Mouse (Mus musculus): ENCODE data around the gene A030014E15Rik. TPM values are rescaled to one million over a fixed set of nuclear protein-coding genes. Genes with fewer than 3 reads are reported as not detected.

A030014E15Rik gene
- polyA plus RNA-seq, 1 experiment from 2014 or later: not detected

DNA sequence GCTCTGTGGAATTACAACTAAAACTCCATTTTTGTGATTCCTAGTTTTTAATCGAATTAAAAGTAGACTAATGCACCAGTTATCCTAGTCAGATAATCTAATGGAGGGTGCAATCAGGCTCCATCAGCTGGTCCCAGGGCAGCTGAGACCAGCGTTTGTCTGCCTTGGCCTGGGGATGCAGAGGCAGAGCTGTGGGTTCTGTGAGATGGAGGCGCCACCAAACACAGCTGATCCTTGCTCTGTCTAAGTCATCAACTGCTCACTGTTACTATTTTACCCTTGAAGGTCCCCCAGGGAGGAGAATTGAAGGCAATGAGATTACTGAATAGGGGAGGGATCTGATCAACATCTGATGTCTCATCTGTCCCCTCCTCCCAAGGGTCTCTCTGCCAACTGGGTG lies 41.7 kb downstream of the A030014E15Rik start:
- Histone ChIP-seq H3K4me2 (no peak overlapping the region), H3K4me1 (replicated peaks; ENCODE audit: control insufficient read depth, insufficient read depth, low read length) (no peaks in the 10 kb centered on the region), H3K36me3 (ENCODE audit: control insufficient read depth, insufficient read depth, low read length) (no peaks in the 10 kb centered on the region), H3K4me3 (ENCODE audit: low read depth, low read length) (no peak overlapping the region), H3K27me3 (replicated peaks; ENCODE audit: control insufficient read depth, insufficient read depth, low read length) (no peaks in the 10 kb centered on the region), H3K27ac (ENCODE audit: low read depth, low read length) (no peak overlapping the region), H3K9me3 (ENCODE audit: control insufficient read depth, low read length) (no peaks in the 10 kb centered on the region), H3K9ac (ENCODE audit: low read depth, low read length) (no peak overlapping the region)
- no peak for ATAC-seq (replicated peaks; ENCODE audit: low FRiP score)
- WGBS: 66% methylated on average over 3 of the region's 3 CpGs
- DNase-seq (ENCODE audit: low spot score): no peak

DNA sequence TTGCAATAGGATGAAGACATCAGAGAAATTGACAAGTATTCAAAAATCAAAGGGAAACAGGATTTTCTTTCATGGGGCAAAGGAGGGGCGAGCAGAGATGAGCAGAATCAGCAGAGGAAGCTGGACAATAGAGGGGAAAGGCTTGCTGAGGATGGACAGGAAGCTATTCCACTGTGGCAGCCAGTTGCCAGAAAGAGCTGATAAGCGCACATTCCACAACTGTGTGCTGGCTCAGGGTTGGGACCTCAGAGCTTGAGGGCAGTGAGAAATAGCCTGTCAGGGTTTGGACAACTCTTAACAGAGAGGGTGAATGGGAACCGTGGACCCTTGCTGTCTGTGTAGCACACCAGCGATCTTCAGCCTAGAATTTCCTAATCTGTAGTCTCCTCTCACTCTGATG lies 47.3 kb downstream of the A030014E15Rik start:
- 17% methylated on average over 4 of the region's 4 CpGs for WGBS
- Histone ChIP-seq H3K9ac (ENCODE audit: low read depth, low read length) (no peak overlapping the region), H3K4me1 (replicated peaks; ENCODE audit: control insufficient read depth, insufficient read depth, low read length) (peaks cover 14% of the 10 kb centered on the region), H3K9me3 (ENCODE audit: control insufficient read depth, low read length) (no peaks in the 10 kb centered on the region), H3K4me2 (no peak overlapping the region), H3K27me3 (replicated peaks; ENCODE audit: control insufficient read depth, insufficient read depth, low read length) (no peaks in the 10 kb centered on the region), H3K27ac (ENCODE audit: low read depth, low read length) (no peak overlapping the region), H3K36me3 (ENCODE audit: control insufficient read depth, insufficient read depth, low read length) (no peaks in the 10 kb centered on the region), H3K4me3 (ENCODE audit: low read depth, low read length) (no peak overlapping the region)
- ATAC-seq (replicated peaks; ENCODE audit: low FRiP score) (no peak; the same call in 1 of the 2 replicates), DNase-seq (ENCODE audit: low spot score) (no peak)

DNA sequence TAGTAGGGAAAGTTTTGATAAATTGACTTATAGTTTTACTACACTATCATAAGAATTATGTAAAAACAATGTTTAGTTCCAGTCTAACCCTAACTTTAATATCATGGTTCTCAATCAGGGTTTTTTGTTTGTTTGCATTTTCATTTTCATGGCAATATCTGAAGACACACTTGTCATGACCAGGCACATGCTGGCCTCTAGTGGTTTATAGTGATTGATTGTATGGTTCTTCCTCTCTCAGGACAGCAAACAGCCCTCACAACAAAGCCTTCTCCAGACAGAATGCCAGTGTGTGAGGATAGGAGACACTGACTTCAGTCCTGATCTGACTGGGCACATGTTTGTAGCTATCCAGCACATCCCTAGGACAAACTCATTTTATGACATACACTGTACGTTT lies 48.5 kb downstream of the A030014E15Rik start:
- Histone ChIP-seq H3K4me1 (replicated peaks; ENCODE audit: control insufficient read depth, insufficient read depth, low read length) (peaks cover 14% of the 10 kb centered on the region), H3K9ac (ENCODE audit: low read depth, low read length) (no peak overlapping the region), H3K4me3 (ENCODE audit: low read depth, low read length) (no peak overlapping the region), H3K4me2 (no peak overlapping the region), H3K9me3 (ENCODE audit: control insufficient read depth, low read length) (no peaks in the 10 kb centered on the region), H3K36me3 (ENCODE audit: control insufficient read depth, insufficient read depth, low read length) (no peaks in the 10 kb centered on the region), H3K27ac (ENCODE audit: low read depth, low read length) (no peak overlapping the region), H3K27me3 (replicated peaks; ENCODE audit: control insufficient read depth, insufficient read depth, low read length) (no peaks in the 10 kb centered on the region)
- no peak for DNase-seq (ENCODE audit: low spot score)
- WGBS: 64% methylated on average over 1 of the region's 1 CpGs
- no peak for ATAC-seq (replicated peaks; ENCODE audit: low FRiP score)

- H3K9me3 ChIP-seq (ENCODE audit: control insufficient read depth, low read length): no peaks in the 10 kb centered on the region
- no peak overlapping the region for H3K9ac ChIP-seq (ENCODE audit: low read depth, low read length)
- no peak for ATAC-seq (replicated peaks; ENCODE audit: low FRiP score)
- H3K4me2 ChIP-seq: peak overlapping the region; percentile 33; the same call in 1 of the 2 replicates
- H3K27ac ChIP-seq (ENCODE audit: low read depth, low read length): no peak overlapping the region
- H3K4me1 ChIP-seq (replicated peaks; ENCODE audit: control insufficient read depth, insufficient read depth, low read length): peaks cover 14% of the 10 kb centered on the region
- WGBS: 34% methylated on average over 6 of the region's 6 CpGs
- H3K4me3 ChIP-seq (ENCODE audit: low read depth, low read length): no peak overlapping the region
- no peak for DNase-seq (ENCODE audit: low spot score)
- no peaks in the 10 kb centered on the region for H3K27me3 ChIP-seq (replicated peaks; ENCODE audit: control insufficient read depth, insufficient read depth, low read length)
- no peaks in the 10 kb centered on the region for H3K36me3 ChIP-seq (ENCODE audit: control insufficient read depth, insufficient read depth, low read length)
Measured at GRCm38 (mm10) chr1:82973901-82974300, 49.2 kb downstream of the A030014E15Rik start.

- DNase-seq (ENCODE audit: low spot score) (no peak), ATAC-seq (replicated peaks; ENCODE audit: low FRiP score) (peak; percentile 77)
- Histone ChIP-seq H3K9ac (ENCODE audit: low read depth, low read length) (no peak overlapping the region), H3K4me1 (replicated peaks; ENCODE audit: control insufficient read depth, insufficient read depth, low read length) (peaks cover 14% of the 10 kb centered on the region), H3K27me3 (replicated peaks; ENCODE audit: control insufficient read depth, insufficient read depth, low read length) (no peaks in the 10 kb centered on the region), H3K9me3 (ENCODE audit: control insufficient read depth, low read length) (no peaks in the 10 kb centered on the region), H3K36me3 (ENCODE audit: control insufficient read depth, insufficient read depth, low read length) (no peaks in the 10 kb centered on the region), H3K4me2 (peak overlapping the region; percentile 33), H3K27ac (ENCODE audit: low read depth, low read length) (no peak overlapping the region), H3K4me3 (ENCODE audit: low read depth, low read length) (no peak overlapping the region)
- 32% methylated on average over 9 of the region's 9 CpGs for WGBS
Measured at GRCm38 (mm10) chr1:82974342-82974741, 49.6 kb downstream of the A030014E15Rik start.

Other genes with a start within 250 kb of the A030014E15Rik start
- 273 and 281 TPM in 2 replicates for gene Mff, start 200.0 kb upstream of the A030014E15Rik start, polyA plus RNA-seq (2014; fragmentation: Nextera tagmentation; extraction: Ambion mirVana)
- gene Tm4sf20, start 156.5 kb upstream of the A030014E15Rik start, polyA plus RNA-seq (2014; fragmentation: Nextera tagmentation; extraction: Ambion mirVana): 0.12 TPM in 1 of 2 replicates, not detected in the other
- not detected in 2 replicates for gene Gm47791, start 153.7 kb upstream of the A030014E15Rik start, polyA plus RNA-seq (2014; fragmentation: Nextera tagmentation; extraction: Ambion mirVana)
- gene Agfg1, start 85.4 kb upstream of the A030014E15Rik start, polyA plus RNA-seq (2014; fragmentation: Nextera tagmentation; extraction: Ambion mirVana): 47.6 and 58.7 TPM in 2 replicates
- gene A030005L19Rik, start 11.6 kb upstream of the A030014E15Rik start, polyA plus RNA-seq (2014; fragmentation: Nextera tagmentation; extraction: Ambion mirVana): not detected in 2 replicates
- not detected in 2 replicates for gene Gm6217, start 6.5 kb downstream of the A030014E15Rik start, polyA plus RNA-seq (2014; fragmentation: Nextera tagmentation; extraction: Ambion mirVana)
- gene A030003K21Rik, start 18.5 kb downstream of the A030014E15Rik start, polyA plus RNA-seq (2014; fragmentation: Nextera tagmentation; extraction: Ambion mirVana): not detected in 2 replicates
- gene Gm7544, start 31.1 kb downstream of the A030014E15Rik start, polyA plus RNA-seq (2014; fragmentation: Nextera tagmentation; extraction: Ambion mirVana): not detected in 2 replicates
- not detected in 2 replicates for gene Gm47955, start 35.4 kb downstream of the A030014E15Rik start, polyA plus RNA-seq (2014; fragmentation: Nextera tagmentation; extraction: Ambion mirVana)
- gene Gm47959, start 75.6 kb downstream of the A030014E15Rik start, polyA plus RNA-seq (2014; fragmentation: Nextera tagmentation; extraction: Ambion mirVana): not detected in 2 replicates
- 0.18 and 0.21 TPM in 2 replicates for gene Slc19a3, start 113.5 kb downstream of the A030014E15Rik start, polyA plus RNA-seq (2014; fragmentation: Nextera tagmentation; extraction: Ambion mirVana)
- not detected in 2 replicates for gene Krtap28-10, start 117.6 kb downstream of the A030014E15Rik start, polyA plus RNA-seq (2014; fragmentation: Nextera tagmentation; extraction: Ambion mirVana)
- not detected in 2 replicates for gene Gm47969, start 120.0 kb downstream of the A030014E15Rik start, polyA plus RNA-seq (2014; fragmentation: Nextera tagmentation; extraction: Ambion mirVana)
- gene A030005K14Rik, start 134.5 kb downstream of the A030014E15Rik start, polyA plus RNA-seq (2014; fragmentation: Nextera tagmentation; extraction: Ambion mirVana): not detected in 2 replicates
- not detected in 2 replicates for gene Krtap28-13, start 136.0 kb downstream of the A030014E15Rik start, polyA plus RNA-seq (2014; fragmentation: Nextera tagmentation; extraction: Ambion mirVana)
- gene Ccl20, start 191.8 kb downstream of the A030014E15Rik start, polyA plus RNA-seq (2014; fragmentation: Nextera tagmentation; extraction: Ambion mirVana): 0.23 TPM in 1 of 2 replicates, not detected in the other
- gene Daw1, start 234.8 kb downstream of the A030014E15Rik start, polyA plus RNA-seq (2014; fragmentation: Nextera tagmentation; extraction: Ambion mirVana): not detected in 2 replicates